Mouse (Mus musculus): ENCODE measurements around the gene Avil. TPM values are rescaled to one million over a fixed set of nuclear protein-coding genes. Genes with fewer than 3 reads are reported as not detected.
A peak's percentile ranks its signal among the peaks of the same experiment; 100 is the strongest.

The Avil gene
- total RNA-seq, 1 experiment from 2014 or later = 0.74 TPM

GRCm38 (mm10) chr10:126980933-126981530, 19.5 kb upstream of the Avil start:
- peak; percentile 39 for DNase-seq

- DNase-seq = peak; percentile 48
Measured at GRCm38 (mm10) chr10:126981746-126982145, 18.8 kb upstream of the Avil start.

- DNase-seq = no peak
Measured at GRCm38 (mm10) chr10:126983193-126983725, 17.2 kb upstream of the Avil start.

- DNase-seq = peak; percentile 75
Measured at GRCm38 (mm10) chr10:126984189-126985004, 16.1 kb upstream of the Avil start.

- no peak for DNase-seq
Measured at GRCm38 (mm10) chr10:126985127-126985526, 15.4 kb upstream of the Avil start.

GRCm38 (mm10) chr10:126985579-126985978, 14.9 kb upstream of the Avil start:
- DNase-seq = no peak

- DNase-seq = peak; percentile 91
Measured at GRCm38 (mm10) chr10:126986541-126986961, 14.0 kb upstream of the Avil start.

GRCm38 (mm10) chr10:126987183-126988118, 13.1 kb upstream of the Avil start:
- DNase-seq = peak; percentile 65

GRCm38 (mm10) chr10:126988513-126989165, 11.9 kb upstream of the Avil start:
- DNase-seq = peak; percentile 45

GRCm38 (mm10) chr10:126990313-126991056, 10.0 kb upstream of the Avil start:
- DNase-seq = peak; percentile 95

GRCm38 (mm10) chr10:126991676-126992075, 8.8 kb upstream of the Avil start:
- no peak for DNase-seq

- DNase-seq = no peak
Measured at GRCm38 (mm10) chr10:126993621-126994020, 6.9 kb upstream of the Avil start.

- DNase-seq = peak; percentile 37
Measured at GRCm38 (mm10) chr10:126997340-126998113, 3.0 kb upstream of the Avil start.

GRCm38 (mm10) chr10:127001297-127001696, 788 bp downstream of the Avil start:
- DNase-seq = no peak

- DNase-seq = no peak
Measured at GRCm38 (mm10) chr10:127002056-127002455, 1.5 kb downstream of the Avil start.

- DNase-seq = no peak
Measured at GRCm38 (mm10) chr10:127002765-127003164, 2.3 kb downstream of the Avil start.

GRCm38 (mm10) chr10:127003334-127003733, 2.8 kb downstream of the Avil start:
- peak; percentile 81 for DNase-seq

GRCm38 (mm10) chr10:127003806-127004205, 3.3 kb downstream of the Avil start:
- DNase-seq = peak; percentile 56

GRCm38 (mm10) chr10:127016488-127016887, 16.0 kb downstream of the Avil start:
- DNase-seq = peak; percentile 36

- no peak for DNase-seq
Measured at GRCm38 (mm10) chr10:127017071-127017470, 16.6 kb downstream of the Avil start.
